Mouse (Mus musculus): Measurements from ENCODE around the gene Pitx2.

GRCm38 (mm10) chr3:129164246-129164645 lies 35.4 kb upstream of the Pitx2 start:
- TF ChIP-seq CTCF (IDR thresholded peaks at IDR 0.05; ENCODE audit: borderline replicate concordance, control insufficient read depth, extremely low read depth, insufficient read depth, low read length, poor library complexity) (no peak), POLR2A (IDR thresholded peaks at IDR 0.05; ENCODE audit: control insufficient read depth, extremely low read depth, insufficient read depth, low read length, poor library complexity) (no peak)
